Mouse (Mus musculus) frontal cortex, postnatal 25 days (tissue): ENCODE results near the gene Ear1.
A peak's percentile ranks its signal among the peaks of the same experiment; 100 is the strongest.
"Not testable (repeated sequence)": the region's sequence is repeated elsewhere in the genome, so short reads cannot be mapped to it uniquely, and the experiment has no call there.

ENCODE experiments used
- DNase-seq, 2 experiments: peaks; one replicate each; pipeline ENCODE4 v3.0.0; 2022; ENCODE audit warnings: low spot score in 2 of 2

The Ear1 gene

DNA sequence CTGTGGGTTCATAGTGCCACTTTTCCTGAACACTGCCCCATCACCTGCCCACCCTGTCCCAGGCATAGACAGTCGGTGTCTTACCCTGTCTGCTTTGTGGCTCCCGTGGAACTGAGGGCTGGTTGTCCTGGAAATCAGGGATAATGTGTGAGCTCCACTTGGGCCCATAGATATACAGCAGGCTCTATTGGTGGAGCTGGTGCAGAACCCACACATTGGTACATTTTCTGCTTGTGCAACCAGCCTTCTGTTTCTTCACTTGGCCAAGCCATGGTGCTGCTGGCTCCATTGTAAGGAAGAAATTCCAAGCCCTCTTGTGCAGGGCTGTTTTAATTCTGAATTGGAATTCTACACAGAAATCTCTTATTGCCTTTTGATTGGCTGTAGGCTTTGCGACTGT, at the start of gene Ear1:
TSS of gene Ear1 (minus strand) at position 101 of the 400 bp plus-strand sequence.
- DNase-seq, result not testable (repeated sequence)

DNA sequence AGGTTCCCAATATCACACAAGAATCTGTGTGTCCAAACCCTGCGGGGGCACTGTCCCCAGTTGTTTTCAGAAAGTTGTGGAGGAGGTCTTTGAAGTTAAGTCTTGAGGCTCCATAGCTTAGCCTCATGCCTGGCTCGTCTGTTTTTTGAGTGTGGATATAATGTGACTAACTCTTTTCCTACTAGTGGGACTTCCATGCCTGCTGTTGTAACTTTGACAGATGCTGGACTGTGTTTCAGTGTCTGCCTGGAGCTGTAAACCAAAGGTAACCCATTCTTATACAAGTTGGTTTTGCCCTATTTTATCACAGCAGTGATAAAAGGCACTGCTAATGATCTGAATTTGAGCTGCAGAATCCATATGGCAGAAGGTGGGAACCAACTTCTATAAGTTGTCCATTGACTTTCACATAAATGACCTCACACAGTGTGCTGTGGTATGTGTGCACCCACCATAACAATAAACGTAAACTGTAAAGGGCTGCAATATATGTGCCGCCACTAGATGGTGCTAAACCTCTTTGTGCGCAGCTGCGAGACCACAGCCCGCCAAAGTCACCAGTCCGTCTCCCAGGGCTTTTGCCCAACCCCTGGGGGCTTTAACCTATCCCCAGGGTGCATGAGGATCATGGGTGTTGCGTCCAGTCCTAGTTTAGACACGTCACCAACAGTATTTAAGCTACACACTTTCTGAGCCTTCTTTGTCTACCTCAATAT, 49.5 kb upstream of the Ear1 start, which contains the start of gene Gm8113:
TSS of gene Gm8113 (plus strand) at position 703 of the 716 bp plus-strand sequence.
- DNase-seq, result peak; percentile 25 to 36

DNA sequence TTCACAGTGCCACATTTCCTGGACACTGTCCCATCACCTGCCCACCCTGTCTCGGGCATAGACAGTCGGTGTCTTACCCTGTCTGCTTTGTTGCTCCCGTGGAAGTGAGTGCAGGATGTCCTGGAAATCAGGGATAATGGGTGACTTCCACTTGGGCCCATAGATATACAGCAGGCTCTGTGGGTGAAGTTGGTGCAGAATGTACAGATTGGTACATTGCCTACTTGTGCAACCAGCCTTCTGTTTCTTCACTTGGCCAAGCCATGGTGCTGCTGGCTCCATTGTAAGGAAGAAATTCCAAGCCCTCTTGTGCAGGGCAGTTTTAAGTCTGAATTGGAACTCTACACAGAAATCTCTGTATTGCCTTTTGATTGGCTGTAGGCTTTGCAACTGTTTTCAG, 48.1 kb upstream of the Ear1 start, which contains the start of gene Ear10:
TSS of gene Ear10 (minus strand) at position 101 of the 400 bp plus-strand sequence.
- DNase-seq, result not testable (repeated sequence)

DNA sequence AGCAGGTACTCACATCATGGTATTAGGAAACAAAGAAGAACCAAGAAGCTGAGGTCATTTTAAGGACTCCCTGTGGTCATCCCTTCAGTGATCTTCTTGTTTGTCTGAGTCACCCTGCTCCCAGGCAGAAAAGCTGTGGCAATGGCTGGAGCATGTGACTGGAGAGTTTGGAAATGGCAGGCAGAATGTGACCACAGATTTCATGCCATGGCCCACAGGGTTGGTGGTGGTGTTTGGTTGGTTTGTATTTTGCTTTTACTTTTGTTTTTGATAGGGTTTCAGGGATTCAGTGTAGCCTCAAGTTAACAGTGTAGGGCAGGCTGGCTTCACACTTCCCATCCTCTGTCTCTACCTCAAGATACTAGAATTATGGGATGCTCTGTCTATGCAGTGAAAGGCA, 42.9 kb upstream of the Ear1 start:
- not testable (repeated sequence) for DNase-seq

DNA sequence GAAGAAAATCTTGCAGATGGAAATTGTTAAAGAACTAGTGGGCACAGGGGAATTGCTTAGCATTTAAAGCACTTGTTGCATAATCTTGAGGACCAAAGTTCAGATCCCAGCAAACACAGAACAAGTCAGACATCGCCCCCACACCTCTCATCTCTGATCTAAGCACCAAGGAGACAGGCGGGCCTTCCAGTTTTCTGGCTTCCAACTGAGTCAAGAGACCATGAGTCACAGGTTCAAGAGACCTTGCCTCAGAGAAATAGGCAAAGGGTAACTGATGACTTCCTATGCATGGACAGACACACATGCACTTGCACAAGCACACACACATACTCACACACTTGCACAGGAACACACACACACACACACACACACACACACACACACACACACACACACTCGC, 23.3 kb upstream of the Ear1 start:
- DNase-seq, result not testable (repeated sequence)

GRCm38 (mm10) chr14:43895357-43895756, 20.0 kb upstream of the Ear1 start:
- not testable (repeated sequence) for DNase-seq

DNA sequence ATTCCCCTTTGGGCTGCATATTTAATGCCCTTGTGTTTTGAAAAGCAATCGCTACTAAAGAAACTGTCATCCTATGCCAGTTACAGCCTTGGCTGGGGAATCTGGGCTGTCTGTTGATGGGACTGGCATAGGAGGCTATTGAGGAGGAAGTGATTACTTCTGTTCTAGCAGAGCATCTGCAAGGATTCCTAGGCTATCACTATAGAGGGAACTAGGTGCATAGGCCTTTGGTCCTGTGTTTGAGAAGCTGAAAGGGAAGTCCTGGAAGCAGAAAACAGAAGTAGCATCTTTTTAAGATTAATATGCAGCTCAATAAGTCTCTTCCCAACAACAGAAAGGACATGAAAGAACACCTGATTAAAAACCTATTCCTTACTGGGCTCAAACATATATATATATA, 16.0 kb upstream of the Ear1 start:
- not testable (repeated sequence) for DNase-seq

GRCm38 (mm10) chr14:43886235-43886634, 10.9 kb upstream of the Ear1 start:
- DNase-seq, result not testable (repeated sequence)

DNA sequence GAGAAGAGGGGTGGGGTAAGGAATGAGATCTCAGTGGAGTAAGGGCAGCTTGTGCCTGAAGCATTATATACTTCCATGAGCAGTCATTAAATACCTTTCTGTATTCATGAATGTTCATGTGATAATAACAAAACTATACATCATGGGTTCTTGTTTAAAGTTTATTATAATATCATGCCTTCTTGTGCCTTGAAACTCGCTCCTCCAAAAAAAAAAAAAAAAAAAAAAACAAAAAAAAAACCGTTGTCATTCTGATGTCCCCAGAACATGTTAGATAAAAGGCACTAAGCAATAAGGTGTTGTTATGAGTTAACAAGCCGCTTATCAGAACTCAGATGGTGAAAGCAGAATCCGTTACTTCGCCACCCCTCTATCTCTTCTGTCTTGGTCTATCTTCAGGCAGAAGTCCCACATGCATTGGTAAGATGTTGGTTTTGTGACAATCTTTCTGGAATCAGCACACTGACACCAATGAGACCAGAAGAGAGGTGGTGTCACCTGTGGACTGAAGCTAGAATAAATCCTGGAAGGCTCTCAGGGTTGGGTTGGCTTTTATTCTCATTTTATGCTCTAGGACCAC, 4.7 kb upstream of the Ear1 start:
- DNase-seq, result not testable (repeated sequence)

DNA sequence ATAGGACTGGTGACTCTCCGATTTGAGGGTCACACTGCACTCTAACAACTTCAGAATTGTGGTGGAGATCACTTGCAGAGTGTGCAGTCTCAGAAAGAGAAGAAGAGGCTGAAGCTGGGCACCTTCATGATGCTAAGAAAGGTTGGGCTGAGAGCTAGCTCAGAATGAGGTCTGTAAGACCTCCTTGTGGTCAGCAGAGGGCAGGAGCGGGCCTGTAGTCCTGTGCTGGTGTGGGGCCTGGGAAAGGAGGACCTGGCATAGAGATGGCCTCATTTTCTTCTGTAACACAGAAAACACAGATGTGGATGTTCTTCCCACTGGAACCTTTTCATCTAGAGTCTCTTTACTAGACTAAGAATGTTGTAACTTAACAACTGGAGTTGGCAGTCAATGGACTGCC, 2.5 kb upstream of the Ear1 start:
- not testable (repeated sequence) for DNase-seq

GRCm38 (mm10) chr14:43874862-43875261, 455 bp downstream of the Ear1 start:
- not testable (repeated sequence) for DNase-seq

DNA sequence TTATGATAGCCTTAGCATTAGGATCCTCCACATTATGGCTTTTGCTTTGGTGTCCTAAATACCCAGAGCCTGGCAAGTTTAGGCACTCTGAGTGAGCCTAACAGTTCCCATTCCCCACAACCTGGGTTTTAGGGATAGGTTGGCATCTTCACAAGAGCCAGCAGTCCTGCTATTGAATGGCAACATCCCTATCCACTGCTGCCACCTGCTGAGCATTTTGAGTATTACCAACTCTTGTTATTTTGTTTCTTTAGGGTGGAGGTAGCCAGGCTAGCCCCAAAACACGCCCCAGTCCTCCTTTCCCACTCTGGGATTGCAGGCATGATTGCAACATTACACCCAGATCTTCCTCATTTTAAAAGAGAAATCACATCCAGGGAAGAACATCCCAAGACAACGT, 14.8 kb downstream of the Ear1 start:
- DNase-seq, result peak; percentile 6 to 10

DNA sequence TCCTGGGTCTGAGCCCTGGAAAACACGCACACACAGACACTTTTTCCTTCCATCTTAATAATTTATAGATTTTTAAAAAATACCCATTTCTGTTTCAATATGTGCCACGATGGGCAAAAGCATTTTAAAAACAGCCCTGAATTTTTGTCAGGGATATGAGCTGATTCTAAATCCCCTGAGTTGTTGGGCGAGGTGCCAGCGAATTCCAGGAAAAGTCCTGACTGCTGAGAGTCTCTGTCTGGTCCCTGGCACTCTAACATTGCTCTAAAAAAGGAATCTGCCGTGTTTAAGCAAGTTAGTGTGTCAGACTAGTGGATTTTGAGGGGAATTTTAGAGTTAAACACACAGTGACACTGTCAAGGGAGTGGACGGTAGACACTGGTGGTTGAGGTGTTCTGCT, 15.9 kb downstream of the Ear1 start:
- DNase-seq, result not testable (repeated sequence)

GRCm38 (mm10) chr14:43843949-43844573, 31.3 kb downstream of the Ear1 start:
- not testable (repeated sequence) for DNase-seq

- DNase-seq, result not testable (repeated sequence)
These were observed 34.3 kb downstream of the Ear1 start for GRCm38 (mm10) chr14:43840976-43841375.

GRCm38 (mm10) chr14:43835366-43835765, 40.0 kb downstream of the Ear1 start:
- DNase-seq, result not testable (repeated sequence)

DNA sequence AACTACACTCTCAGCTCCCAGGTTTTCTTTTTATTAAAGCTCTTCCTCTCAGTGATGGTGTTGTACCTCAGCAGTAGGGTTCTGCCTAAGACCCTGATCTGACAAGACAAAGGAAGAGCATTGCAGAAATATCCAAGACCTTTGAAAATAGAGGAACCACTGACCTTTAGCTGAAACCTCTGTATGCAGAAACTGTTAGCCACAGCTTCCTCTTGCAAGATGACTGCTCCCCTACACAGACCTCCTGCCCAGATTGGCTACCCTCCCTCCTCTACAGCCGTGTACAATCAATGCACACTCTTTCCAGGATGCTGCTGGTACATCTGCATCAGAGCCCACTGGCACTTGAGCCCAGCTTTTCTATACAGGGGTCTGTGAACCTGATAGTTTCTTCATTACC, 44.9 kb downstream of the Ear1 start:
- DNase-seq, result not testable (repeated sequence)

DNA sequence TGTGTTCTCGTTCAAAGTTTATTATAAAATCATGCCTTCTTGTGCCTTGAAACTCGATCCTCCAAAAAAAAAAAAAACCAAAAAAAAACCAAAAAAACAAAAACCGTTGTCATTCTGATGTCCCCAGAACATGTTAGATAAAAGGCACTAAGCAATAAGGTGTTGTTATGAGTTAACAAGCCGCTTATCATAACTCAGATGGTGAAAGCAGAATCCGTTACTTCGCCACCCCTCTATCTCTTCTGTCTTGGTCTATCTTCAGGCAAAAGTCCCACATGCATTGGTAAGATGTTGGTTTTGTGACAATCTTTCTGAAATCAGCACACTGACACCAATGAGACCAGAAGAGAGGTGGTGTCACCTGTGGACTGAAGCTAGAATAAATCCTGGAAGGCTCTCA, 51.1 kb downstream of the Ear1 start:
- not testable (repeated sequence) for DNase-seq

DNA sequence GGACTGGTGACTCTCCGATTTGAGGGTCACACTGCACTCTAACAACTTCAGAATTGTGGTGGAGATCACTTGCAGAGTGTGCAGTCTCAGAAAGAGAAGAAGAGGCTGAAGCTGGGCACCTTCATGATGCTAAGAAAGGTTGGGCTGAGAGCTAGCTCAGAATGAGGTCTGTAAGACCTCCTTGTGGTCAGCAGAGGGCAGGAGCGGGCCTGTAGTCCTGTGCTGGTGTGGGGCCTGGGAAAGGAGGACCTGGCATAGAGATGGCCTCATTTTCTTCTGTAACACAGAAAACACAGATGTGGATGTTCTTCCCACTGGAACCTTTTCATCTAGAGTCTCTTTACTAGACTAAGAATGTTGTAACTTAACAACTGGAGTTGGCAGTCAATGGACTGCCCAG, 53.4 kb downstream of the Ear1 start:
- DNase-seq, result not testable (repeated sequence)

GRCm38 (mm10) chr14:43812458-43812857, 62.9 kb downstream of the Ear1 start:
- peak; percentile 41 to 49 for DNase-seq

DNA sequence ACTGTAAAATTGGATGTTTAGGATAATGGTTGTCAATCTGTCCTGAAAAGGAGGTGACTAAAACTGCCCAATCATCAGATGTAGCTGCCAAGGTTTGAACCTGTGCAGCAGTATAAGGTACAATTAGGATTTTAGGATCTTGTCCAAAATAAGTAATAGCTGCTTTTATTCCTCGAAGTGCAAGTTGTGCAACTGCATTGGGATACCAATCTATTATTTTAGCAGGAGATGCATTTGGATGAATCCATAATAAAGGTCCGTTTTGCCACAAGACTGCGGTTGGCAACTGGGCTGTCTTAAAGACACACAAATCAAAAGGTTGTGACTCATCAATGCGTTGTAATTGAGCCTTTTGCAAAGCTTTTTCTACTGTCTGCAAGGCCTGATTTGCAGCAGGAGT, 67.2 kb downstream of the Ear1 start:
- DNase-seq, result not testable (repeated sequence)

DNA sequence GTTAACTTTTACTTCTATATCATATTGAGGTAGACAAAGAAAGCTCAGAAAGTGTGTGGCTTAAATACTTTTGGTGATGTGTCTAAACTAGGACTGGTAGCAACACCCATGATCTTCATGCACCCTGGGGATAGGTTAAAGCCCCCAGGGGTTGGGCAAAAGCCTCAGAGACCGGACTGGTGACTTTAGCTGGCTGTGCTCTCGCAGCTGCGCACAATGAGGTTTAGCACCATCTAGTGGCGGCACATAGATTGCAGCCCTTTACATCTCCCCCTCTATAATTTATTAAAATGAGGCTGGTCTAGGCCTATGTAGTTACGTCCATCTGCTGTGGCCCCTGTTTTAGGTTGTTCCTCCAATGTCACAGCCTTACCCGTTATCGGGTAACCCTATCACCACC, 70.9 kb downstream of the Ear1 start:
- DNase-seq, result not testable (repeated sequence)
